Mouse (Mus musculus) stomach, postnatal 0 days (tissue): ENCODE measurements around the gene Mcfd2. TPM values are rescaled to one million over a fixed set of nuclear protein-coding genes. Genes with fewer than 3 reads are reported as not detected.

Experiments
- ATAC-seq: fragments of 200-750 bp; cut with Nextera tagmentation; 2 replicates; pipeline ENCODE4 v1.8.0; 2017; ENCODE audit not compliant: low FRiP score, low TSS enrichment
- DNase-seq: peaks from one replicate; pipeline ENCODE4 v3.0.0-alpha.2; 2016; ENCODE audit warnings: low spot score
- H3K27ac ChIP-seq: fragments of 300-500 bp; sonication (generic); replicated peaks from 2 replicates; pipeline ENCODE4 v1.5.1; 2014; ENCODE audit warnings: mild to moderate bottlenecking, control low read depth
- H3K27me3 ChIP-seq: fragments of 300-500 bp; sonication (generic); 2 replicates; pipeline ENCODE4 v1.6.1; 2014; ENCODE audit warnings: low read length; ENCODE audit not compliant: control insufficient read depth, insufficient read depth
- H3K36me3 ChIP-seq: fragments of 300-500 bp; sonication (generic); 2 replicates; pipeline ENCODE4 v1.6.1; 2014; ENCODE audit warnings: low read length, mixed read lengths; ENCODE audit not compliant: control insufficient read depth, insufficient read depth
- H3K4me1 ChIP-seq: fragments of 300-500 bp; sonication (generic); replicated peaks from 2 replicates; pipeline ENCODE4 v1.6.1; 2014; ENCODE audit warnings: antibody characterized with exemption; ENCODE audit not compliant: control insufficient read depth, insufficient read depth
- H3K4me2 ChIP-seq: fragments of 300-500 bp; sonication (generic); replicated peaks from 2 replicates; pipeline ENCODE4 v1.6.1; 2014; ENCODE audit warnings: low read depth, mild to moderate bottlenecking, control low read depth, moderate library complexity
- H3K4me3 ChIP-seq: fragments of 300-500 bp; sonication (generic); 2 replicates; pipeline ENCODE4 v1.5.1; 2014; ENCODE audit warnings: low read depth, low read length, control low read depth
- H3K9ac ChIP-seq: fragments of 300-500 bp; sonication (generic); 2 replicates; pipeline ENCODE4 v1.6.1; 2014; ENCODE audit warnings: mild to moderate bottlenecking, low read length, control low read depth, mixed read lengths
- H3K9me3 ChIP-seq: fragments of 300-500 bp; sonication (generic); 2 replicates; pipeline ENCODE4 v1.6.1; 2016; ENCODE audit warnings: low read length; ENCODE audit not compliant: control insufficient read depth
- CTCF ChIP-seq: IDR thresholded peaks from 2 replicates; pipeline ENCODE4 v1.5.1; 2016; ENCODE audit warnings: antibody characterized with exemption, low read depth, mild to moderate bottlenecking, moderate library complexity
- EP300 ChIP-seq: optimal IDR thresholded peaks from 2 replicates; pipeline ENCODE3; 2016; ENCODE audit warnings: antibody characterized with exemption
- WGBS: fragments of 180-500 bp; shearing (Covaris S2); extraction: QIAGEN DNeasy Blood & Tissue Kit; methylation state at CpG from one replicate; pipeline ENCODE4 v1.1.7; 2014; 5-methylcytosine and 5-hydroxymethylcytosine counted together
- polyA plus RNA-seq: library from polyadenylated mRNA; unstranded; fragments of >200 nt; fragmentation: Nextera tagmentation; extraction: Ambion mirVana; gene quantifications from 2 replicates; pipeline ENCODE4 v1.2.1, GENCODE M21; 2015

The Mcfd2 gene
- polyA plus RNA-seq, 1 experiment from 2014 or later, result 80.4 TPM

- WGBS, result 77% methylated on average over 5 of the region's 5 CpGs
- TF ChIP-seq CTCF, result no peak
- TF ChIP-seq EP300, result no peak
- no peaks in the 10 kb centered on the region for H3K4me1 ChIP-seq
- ATAC-seq, result no peak
- no peaks in the 10 kb centered on the region; the same call in 1 of the 2 replicates for H3K36me3 ChIP-seq
- H3K9me3 ChIP-seq, result no peaks in the 10 kb centered on the region
- no peak overlapping the region for H3K9ac ChIP-seq
- H3K4me3 ChIP-seq, result no peak overlapping the region
- no peak for DNase-seq
- H3K27me3 ChIP-seq, result no peaks in the 10 kb centered on the region
- no peak overlapping the region for H3K27ac ChIP-seq
- H3K4me2 ChIP-seq, result no peak overlapping the region
These were observed 27.4 kb upstream of the Mcfd2 start for GRCm38 (mm10) chr17:87293125-87293524.

- Histone ChIP-seq H3K4me1 (no peaks in the 10 kb centered on the region), H3K4me3 (no peak overlapping the region), H3K27ac (no peak overlapping the region), H3K9ac (no peak overlapping the region), H3K4me2 (no peak overlapping the region), H3K27me3 (no peaks in the 10 kb centered on the region), H3K9me3 (no peaks in the 10 kb centered on the region), H3K36me3 (no peaks in the 10 kb centered on the region; the same call in 1 of the 2 replicates)
- WGBS, result 83% methylated on average over 5 of the region's 5 CpGs
- ATAC-seq, result no peak
- DNase-seq, result no peak
- TF ChIP-seq EP300 (no peak), CTCF (no peak)
These were observed 26.0 kb upstream of the Mcfd2 start for GRCm38 (mm10) chr17:87291782-87292181.

- Histone ChIP-seq H3K36me3 (no peaks in the 10 kb centered on the region; the same call in 1 of the 2 replicates), H3K4me2 (no peak overlapping the region), H3K4me1 (no peaks in the 10 kb centered on the region), H3K4me3 (no peak overlapping the region), H3K27ac (no peak overlapping the region), H3K9me3 (no peaks in the 10 kb centered on the region), H3K27me3 (no peaks in the 10 kb centered on the region), H3K9ac (no peak overlapping the region)
- 79% methylated on average over 7 of the region's 7 CpGs for WGBS
- no peak for DNase-seq
- no peak for TF ChIP-seq CTCF
- no peak for TF ChIP-seq EP300
- peak; percentile 24; the same call in 1 of the 2 replicates for ATAC-seq
These were observed 25.3 kb upstream of the Mcfd2 start for GRCm38 (mm10) chr17:87291037-87291436.

GRCm38 (mm10) chr17:87289367-87289766 is 23.6 kb upstream of the Mcfd2 start:
- Histone ChIP-seq H3K4me3 (no peak overlapping the region), H3K27me3 (no peaks in the 10 kb centered on the region), H3K9ac (no peak overlapping the region), H3K27ac (no peak overlapping the region), H3K36me3 (no peaks in the 10 kb centered on the region; the same call in 1 of the 2 replicates), H3K9me3 (no peaks in the 10 kb centered on the region), H3K4me1 (no peaks in the 10 kb centered on the region), H3K4me2 (no peak overlapping the region)
- DNase-seq (no peak), ATAC-seq (peak; percentile 25; the same call in 1 of the 2 replicates)
- no peak for TF ChIP-seq CTCF
- TF ChIP-seq EP300, result no peak
- WGBS, result 72% methylated on average over 5 of the region's 5 CpGs

GRCm38 (mm10) chr17:87288131-87288530 is 22.4 kb upstream of the Mcfd2 start:
- Histone ChIP-seq H3K4me2 (no peak overlapping the region), H3K27me3 (no peaks in the 10 kb centered on the region), H3K4me1 (no peaks in the 10 kb centered on the region), H3K9ac (no peak overlapping the region), H3K4me3 (no peak overlapping the region), H3K9me3 (no peaks in the 10 kb centered on the region), H3K27ac (peak overlapping the region; percentile 74), H3K36me3 (no peaks in the 10 kb centered on the region; the same call in 1 of the 2 replicates)
- 52% methylated on average over 12 of the region's 12 CpGs for WGBS
- TF ChIP-seq CTCF, result no peak
- no peak for TF ChIP-seq EP300
- ATAC-seq (no peak), DNase-seq (no peak)

- Histone ChIP-seq H3K9ac (no peak overlapping the region), H3K9me3 (no peaks in the 10 kb centered on the region), H3K27me3 (no peaks in the 10 kb centered on the region), H3K4me3 (no peak overlapping the region), H3K27ac (peak overlapping the region; percentile 53), H3K4me1 (no peaks in the 10 kb centered on the region), H3K4me2 (no peak overlapping the region), H3K36me3 (no peaks in the 10 kb centered on the region)
- 59% methylated on average over 8 of the region's 8 CpGs for WGBS
- TF ChIP-seq EP300, result no peak
- TF ChIP-seq CTCF, result no peak
- ATAC-seq (no peak), DNase-seq (no peak)
These were observed 21.6 kb upstream of the Mcfd2 start for GRCm38 (mm10) chr17:87287197-87287777.
